Mouse (Mus musculus): ENCODE measurements around the gene Asrgl1.

DNA sequence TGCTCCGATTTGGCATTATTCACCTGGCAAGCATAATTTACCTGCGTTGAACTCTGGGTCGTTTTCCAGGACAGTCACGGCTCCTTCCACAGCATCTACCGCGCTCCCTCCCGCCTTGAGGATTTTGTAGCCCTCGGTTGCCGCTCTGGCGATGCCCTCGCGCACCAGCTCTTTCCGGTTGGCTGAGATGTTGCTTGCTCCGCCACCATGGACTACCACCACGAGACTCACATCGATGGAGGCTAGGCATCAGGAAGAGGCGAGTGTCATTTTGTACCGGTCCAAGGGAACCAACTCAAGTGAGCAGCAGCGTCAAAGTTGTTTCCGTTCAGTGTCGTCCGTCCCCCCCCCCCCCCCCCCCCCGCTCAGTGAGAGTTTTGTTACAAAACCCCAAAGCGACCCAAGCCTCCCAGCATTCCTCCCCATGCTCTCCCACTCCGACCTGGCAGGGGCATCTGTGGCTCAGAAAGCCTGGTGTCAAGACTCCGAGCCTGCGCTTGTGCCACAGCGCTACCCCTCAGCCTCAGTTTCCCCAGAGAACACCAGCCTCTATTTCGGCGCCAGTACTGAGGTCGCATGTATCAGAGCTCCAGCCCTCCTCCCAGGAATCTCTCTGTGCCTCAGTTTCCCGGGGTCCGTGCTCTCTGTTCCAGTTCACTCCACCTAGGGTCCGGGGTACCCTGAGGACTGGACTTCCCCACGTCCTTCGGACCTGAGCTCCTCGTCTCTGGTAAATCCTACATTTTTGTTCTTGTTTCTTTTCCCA, 507 bp downstream of the Asrgl1 start:
- no peak for TF ChIP-seq CTCF (IDR thresholded peaks at IDR 0.05; ENCODE audit: borderline replicate concordance, insufficient read depth, low read depth, low read length)
- no peak for TF ChIP-seq POLR2A (IDR thresholded peaks at IDR 0.05; ENCODE audit: borderline replicate concordance, insufficient read depth, low read length)
